Mouse (Mus musculus) lung, embryonic 16.5 days (tissue): ENCODE results near the gene Gm21828. TPM values are rescaled to one million over a fixed set of nuclear protein-coding genes. Genes with fewer than 3 reads are reported as not detected.
"Not testable (repeated sequence)": the region's sequence is repeated elsewhere in the genome, so short reads cannot be mapped to it uniquely, and the experiment has no call there.

Experiments used
- ATAC-seq: fragments of 200-750 bp; cut with Nextera tagmentation; 2 replicates; pipeline ENCODE4 v1.8.0; 2017; ENCODE audit warnings: low read depth, mild to moderate bottlenecking, moderate library complexity
- H3K27ac ChIP-seq: fragments of 300-500 bp; sonication (generic); 2 replicates; pipeline ENCODE4 v1.5.1; 2014; ENCODE audit warnings: mild to moderate bottlenecking, control low read depth, low read length
- H3K27me3 ChIP-seq: fragments of 300-500 bp; sonication (generic); 2 replicates; pipeline ENCODE4 v1.6.1; 2014; ENCODE audit warnings: low read depth, low read length, mixed read lengths; ENCODE audit not compliant: control insufficient read depth, insufficient read depth
- H3K36me3 ChIP-seq: fragments of 300-500 bp; sonication (generic); 2 replicates; pipeline ENCODE4 v1.6.1; 2014; ENCODE audit warnings: low read length; ENCODE audit not compliant: control insufficient read depth, insufficient read depth
- H3K4me1 ChIP-seq: fragments of 300-500 bp; sonication (generic); replicated peaks from 2 replicates; pipeline ENCODE4 v1.6.1; 2014; ENCODE audit warnings: low read length, mixed read lengths; ENCODE audit not compliant: control insufficient read depth, insufficient read depth
- H3K4me2 ChIP-seq: fragments of 300-500 bp; sonication (generic); 2 replicates; pipeline ENCODE4 v1.6.1; 2014; ENCODE audit warnings: low read depth, low read length, control low read depth
- H3K4me3 ChIP-seq: fragments of 300-500 bp; sonication (generic); 2 replicates; pipeline ENCODE4 v1.5.1; 2014; ENCODE audit warnings: mild to moderate bottlenecking, low read length, control low read depth
- H3K9ac ChIP-seq: fragments of 300-500 bp; sonication (generic); 2 replicates; pipeline ENCODE4 v1.6.1; 2014; ENCODE audit warnings: low read length, control low read depth
- H3K9me3 ChIP-seq: fragments of 300-500 bp; sonication (generic); 2 replicates; pipeline ENCODE4 v1.6.1; 2016; ENCODE audit warnings: low read length; ENCODE audit not compliant: control insufficient read depth
- WGBS: fragments of 180-500 bp; shearing (Covaris S2); extraction: QIAGEN DNeasy Blood & Tissue Kit; methylation state at CpG from one replicate; pipeline ENCODE4 v1.1.7; 2014; 5-methylcytosine and 5-hydroxymethylcytosine counted together
- polyA plus RNA-seq: library from polyadenylated mRNA; unstranded; fragments of >200 nt; fragmentation: Nextera tagmentation; extraction: Ambion mirVana; gene quantifications from 2 replicates; pipeline ENCODE4 v1.2.1, GENCODE M21; 2015

Gene Gm21828
- not detected in 2 replicates for polyA plus RNA-seq

DNA sequence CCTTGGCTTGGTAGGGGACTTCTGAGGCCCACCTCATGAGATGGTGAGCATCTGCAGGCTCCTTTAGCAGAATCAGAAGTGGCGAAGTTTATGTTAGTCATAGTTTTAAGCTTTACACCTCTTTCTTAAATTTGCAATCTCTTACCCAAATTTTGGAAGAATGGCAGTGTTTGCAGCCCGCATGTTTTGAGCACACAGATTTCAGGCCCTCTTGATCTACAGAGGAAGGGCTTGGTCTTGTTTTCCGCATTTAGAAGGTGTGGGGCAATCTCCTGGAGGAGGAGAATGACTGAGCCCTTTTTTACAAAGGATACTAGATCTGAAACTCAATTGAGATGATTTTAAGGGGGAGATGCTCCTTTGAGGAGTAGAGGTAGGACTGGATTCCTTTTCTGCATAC is at the start of gene Gm21828:
TSS of gene Gm21828 (minus strand) at position 101 of the 400 bp plus-strand sequence.
- ATAC-seq, H3K27me3 ChIP-seq, H3K27ac ChIP-seq, H3K9me3 ChIP-seq, H3K4me2 ChIP-seq, H3K9ac ChIP-seq, H3K4me3 ChIP-seq, H3K36me3 ChIP-seq, H3K4me1 ChIP-seq: not testable (repeated sequence)
- no CpG with 5 or more reads among the region's 3 CpGs for WGBS

GRCm38 (mm10) chrY:13252091-13252490 is 28.4 kb upstream of the Gm21828 start, which contains the start of the genes Gm21440 and Gm21454:
Gm21440 (plus strand) TSS chrY:13252391.
Gm21454 (plus strand) TSS chrY:13252442.
- H3K9me3 ChIP-seq, H3K36me3 ChIP-seq, H3K4me1 ChIP-seq, ATAC-seq, H3K27ac ChIP-seq, H3K4me2 ChIP-seq, H3K9ac ChIP-seq, H3K27me3 ChIP-seq, H3K4me3 ChIP-seq: not testable (repeated sequence)

Other genes starting within 250 kb of the Gm21828 start
- not detected in 2 replicates for gene Gm20807, start 181.0 kb downstream of the Gm21828 start, polyA plus RNA-seq
- not detected in 2 replicates for gene Gm21891, start 90.4 kb downstream of the Gm21828 start, polyA plus RNA-seq
- gene Gm21425, start 62.0 kb downstream of the Gm21828 start, polyA plus RNA-seq, result not detected in 2 replicates
- gene Gm21440, start 28.5 kb upstream of the Gm21828 start, polyA plus RNA-seq, result not detected in 2 replicates
- not detected in 2 replicates for gene Gm21454, start 28.5 kb upstream of the Gm21828 start, polyA plus RNA-seq
- not detected in 2 replicates for gene Gm21725, start 125.1 kb upstream of the Gm21828 start, polyA plus RNA-seq
- gene Gm21866, start 241.7 kb upstream of the Gm21828 start, polyA plus RNA-seq, result not detected in 2 replicates